Mouse (Mus musculus) liver, embryonic 13.5 days (tissue): ENCODE results near the gene Lars2. TPM values are rescaled to one million over a fixed set of nuclear protein-coding genes. Genes with fewer than 3 reads are reported as not detected.
"Not testable (repeated sequence)": the region's sequence is repeated elsewhere in the genome, so short reads cannot be mapped to it uniquely, and the experiment has no call there.

Source experiments
- ATAC-seq: fragments of 200-750 bp; cut with Nextera tagmentation; 2 replicates; pipeline ENCODE4 v1.8.0; 2017; ENCODE audit warnings: low read depth, mild to moderate bottlenecking, moderate number of reproducible peaks, moderate library complexity
- DNase-seq: peaks from one replicate; pipeline ENCODE4 v3.0.0; 2022
- H3K27ac ChIP-seq: fragments of 300-500 bp; sonication (generic); 2 replicates; pipeline ENCODE4 v1.5.1; 2015; ENCODE audit warnings: moderate library complexity, mild to moderate bottlenecking, inconsistent platforms
- H3K27me3 ChIP-seq: fragments of 300-500 bp; sonication (generic); 2 replicates; pipeline ENCODE4 v1.6.1; 2015; ENCODE audit warnings: mild to moderate bottlenecking, inconsistent platforms
- H3K36me3 ChIP-seq: fragments of 300-500 bp; sonication (generic); 2 replicates; pipeline ENCODE4 v1.6.1; 2015; ENCODE audit warnings: mild to moderate bottlenecking, inconsistent platforms
- H3K4me1 ChIP-seq: fragments of 300-500 bp; sonication (generic); replicated peaks from 2 replicates; pipeline ENCODE4 v1.6.1; 2015; ENCODE audit warnings: inconsistent platforms
- H3K4me2 ChIP-seq: fragments of 300-500 bp; sonication (generic); 2 replicates; pipeline ENCODE4 v1.6.1; 2015; ENCODE audit warnings: inconsistent platforms, mild to moderate bottlenecking, moderate library complexity
- H3K4me3 ChIP-seq: fragments of 300-500 bp; sonication (generic); replicated peaks from 2 replicates; pipeline ENCODE4 v1.5.1; 2015; ENCODE audit warnings: mild to moderate bottlenecking, inconsistent platforms
- H3K9ac ChIP-seq: fragments of 300-500 bp; sonication (generic); 2 replicates; pipeline ENCODE4 v1.6.1; 2015; ENCODE audit warnings: mild to moderate bottlenecking, inconsistent platforms
- H3K9me3 ChIP-seq: fragments of 300-500 bp; sonication (generic); replicated peaks from 2 replicates; pipeline ENCODE4 v1.6.1; 2016; ENCODE audit warnings: inconsistent platforms
- WGBS: fragments of 180-500 bp; shearing (Covaris S2); methylation state at CpG from one replicate; pipeline ENCODE4 v1.1.7; 2015; ENCODE audit not compliant: insufficient replicate concordance; 5-methylcytosine and 5-hydroxymethylcytosine counted together
- polyA plus RNA-seq: library from polyadenylated mRNA; unstranded; fragments of >200 nt; fragmentation: Nextera tagmentation; extraction: Ambion mirVana; gene quantifications from 2 replicates; pipeline ENCODE4 v1.2.1, GENCODE M21; 2015

Lars2 gene
- polyA plus RNA-seq: 607 and 768 TPM in 2 replicates

- Histone ChIP-seq H3K36me3 (peaks cover 3% of the 10 kb centered on the region), H3K4me2 (peak within 1 kb of the TSS; percentile 86), H3K9me3 (no peaks in the 10 kb centered on the region), H3K27me3 (no peaks in the 10 kb centered on the region), H3K4me1 (peaks cover 23% of the 10 kb centered on the region), H3K4me3 (peak within 1 kb of the TSS; percentile 82), H3K27ac (peak within 1 kb of the TSS; percentile 86), H3K9ac (peak within 1 kb of the TSS; percentile 84)
- ATAC-seq (peak; percentile 99), DNase-seq (peak; percentile 94)
- 0% methylated on average over 35 of the region's 35 CpGs for WGBS
Measured at GRCm38 (mm10) chr9:123366708-123367385, at the start of gene Lars2. Gene Lars2 (plus strand): TSS chr9:123366927.

- no peaks in the 10 kb centered on the region for H3K36me3 ChIP-seq
- no peak for ATAC-seq
- H3K4me1 ChIP-seq: no peaks in the 10 kb centered on the region
- H3K9ac ChIP-seq: no peak overlapping the region
- no peaks in the 10 kb centered on the region for H3K27me3 ChIP-seq
- DNase-seq: no peak
- H3K4me2 ChIP-seq: no peak overlapping the region
- H3K9me3 ChIP-seq: no peaks in the 10 kb centered on the region
- no peak overlapping the region for H3K27ac ChIP-seq
- H3K4me3 ChIP-seq: no peak overlapping the region
Measured at GRCm38 (mm10) chr9:123326106-123326505, 40.6 kb upstream of the Lars2 start.

GRCm38 (mm10) chr9:123328336-123328735 lies 38.4 kb upstream of the Lars2 start:
- 61% methylated on average over 3 of the region's 3 CpGs for WGBS
- no peak overlapping the region for H3K9ac ChIP-seq
- ATAC-seq: no peak
- no peak overlapping the region for H3K4me2 ChIP-seq
- H3K4me3 ChIP-seq: no peak overlapping the region
- no peak for DNase-seq
- H3K36me3 ChIP-seq: no peaks in the 10 kb centered on the region
- no peaks in the 10 kb centered on the region for H3K4me1 ChIP-seq
- H3K9me3 ChIP-seq: no peaks in the 10 kb centered on the region
- H3K27ac ChIP-seq: no peak overlapping the region
- no peaks in the 10 kb centered on the region for H3K27me3 ChIP-seq

- H3K36me3 ChIP-seq: no peaks in the 10 kb centered on the region
- WGBS: 74% methylated on average over 7 of the region's 7 CpGs
- H3K9ac ChIP-seq: no peak overlapping the region
Measured at GRCm38 (mm10) chr9:123329831-123330230, 36.9 kb upstream of the Lars2 start.

GRCm38 (mm10) chr9:123330271-123330670 lies 36.5 kb upstream of the Lars2 start:
- not testable (repeated sequence) for H3K27ac ChIP-seq, H3K4me3 ChIP-seq, H3K9ac ChIP-seq, H3K4me1 ChIP-seq, ATAC-seq, H3K9me3 ChIP-seq, H3K4me2 ChIP-seq, H3K27me3 ChIP-seq, DNase-seq, H3K36me3 ChIP-seq
- 66% methylated on average over 1 of the region's 1 CpGs for WGBS

More at GRCm38 (mm10) chr9:123329831-123330230, 36.9 kb upstream of the Lars2 start:
- DNase-seq: no peak
- H3K27me3 ChIP-seq: no peaks in the 10 kb centered on the region
- H3K9me3 ChIP-seq: no peaks in the 10 kb centered on the region
- no peak overlapping the region for H3K4me2 ChIP-seq
- no peak for ATAC-seq
- no peak overlapping the region for H3K27ac ChIP-seq
- H3K4me1 ChIP-seq: no peaks in the 10 kb centered on the region
- no peak overlapping the region for H3K4me3 ChIP-seq

GRCm38 (mm10) chr9:123333479-123333878 lies 33.2 kb upstream of the Lars2 start:
- no peaks in the 10 kb centered on the region for H3K27me3 ChIP-seq
- H3K9ac ChIP-seq: no peak overlapping the region
- WGBS: 53% methylated on average over 2 of the region's 2 CpGs
- no peak overlapping the region for H3K4me3 ChIP-seq
- no peaks in the 10 kb centered on the region for H3K9me3 ChIP-seq
- H3K36me3 ChIP-seq: no peaks in the 10 kb centered on the region
- DNase-seq: no peak
- no peak overlapping the region for H3K27ac ChIP-seq
- ATAC-seq: no peak
- H3K4me2 ChIP-seq: no peak overlapping the region
- H3K4me1 ChIP-seq: no peaks in the 10 kb centered on the region

- H3K9ac ChIP-seq: no peak overlapping the region
- no peak overlapping the region for H3K27ac ChIP-seq
- no peaks in the 10 kb centered on the region for H3K9me3 ChIP-seq
- H3K36me3 ChIP-seq: no peaks in the 10 kb centered on the region
- H3K4me2 ChIP-seq: no peak overlapping the region
- H3K4me1 ChIP-seq: no peaks in the 10 kb centered on the region
- no peak overlapping the region for H3K4me3 ChIP-seq
- WGBS: 50% methylated on average over 5 of the region's 5 CpGs
- ATAC-seq: no peak
- H3K27me3 ChIP-seq: no peaks in the 10 kb centered on the region
- DNase-seq: no peak
Measured at GRCm38 (mm10) chr9:123335044-123335670, 31.6 kb upstream of the Lars2 start.

- Histone ChIP-seq H3K27ac (no peak overlapping the region), H3K27me3 (no peaks in the 10 kb centered on the region), H3K4me3 (no peak overlapping the region), H3K36me3 (no peaks in the 10 kb centered on the region), H3K4me1 (no peaks in the 10 kb centered on the region), H3K4me2 (no peak overlapping the region), H3K9me3 (no peaks in the 10 kb centered on the region), H3K9ac (no peak overlapping the region)
- ATAC-seq: no peak
- DNase-seq: no peak
- 7% methylated on average over 3 of the region's 3 CpGs for WGBS
Measured at GRCm38 (mm10) chr9:123339651-123340144, 27.0 kb upstream of the Lars2 start.

GRCm38 (mm10) chr9:123341256-123341655 lies 25.5 kb upstream of the Lars2 start:
- no peak for ATAC-seq
- WGBS: 83% methylated on average over 6 of the region's 6 CpGs

GRCm38 (mm10) chr9:123343069-123343468 lies 23.7 kb upstream of the Lars2 start:
- no peak overlapping the region for H3K9ac ChIP-seq
- DNase-seq: no peak
- H3K27me3 ChIP-seq: no peaks in the 10 kb centered on the region
- no peaks in the 10 kb centered on the region for H3K9me3 ChIP-seq
- ATAC-seq: no peak
- H3K4me2 ChIP-seq: no peak overlapping the region
- WGBS: 54% methylated on average over 3 of the region's 3 CpGs
- H3K36me3 ChIP-seq: no peaks in the 10 kb centered on the region
- H3K27ac ChIP-seq: no peak overlapping the region
- no peaks in the 10 kb centered on the region for H3K4me1 ChIP-seq
- no peak overlapping the region for H3K4me3 ChIP-seq

More at GRCm38 (mm10) chr9:123341256-123341655, 25.5 kb upstream of the Lars2 start:
- Histone ChIP-seq H3K4me1 (no peaks in the 10 kb centered on the region), H3K27ac (no peak overlapping the region), H3K4me3 (no peak overlapping the region), H3K9me3 (no peaks in the 10 kb centered on the region), H3K36me3 (no peaks in the 10 kb centered on the region), H3K4me2 (no peak overlapping the region), H3K27me3 (no peaks in the 10 kb centered on the region), H3K9ac (no peak overlapping the region)
- no peak for DNase-seq

- H3K9ac ChIP-seq, H3K4me3 ChIP-seq, H3K27ac ChIP-seq, DNase-seq, H3K36me3 ChIP-seq, ATAC-seq, H3K4me2 ChIP-seq, H3K27me3 ChIP-seq, H3K4me1 ChIP-seq: not testable (repeated sequence)
- H3K9me3 ChIP-seq: peaks cover 11% of the 10 kb centered on the region; the same call in 1 of the 2 replicates
- WGBS: 76% methylated on average over 1 of the region's 1 CpGs
Measured at GRCm38 (mm10) chr9:123349286-123349685, 17.4 kb upstream of the Lars2 start.

- no peaks in the 10 kb centered on the region for H3K4me1 ChIP-seq
- no peaks in the 10 kb centered on the region for H3K36me3 ChIP-seq
- no peak overlapping the region for H3K4me2 ChIP-seq
- no peaks in the 10 kb centered on the region for H3K27me3 ChIP-seq
- ATAC-seq (no peak), DNase-seq (no peak)
- no peak overlapping the region for H3K9ac ChIP-seq
- WGBS: 16% methylated on average over 3 of the region's 3 CpGs
- no peaks in the 10 kb centered on the region for H3K9me3 ChIP-seq
- no peak overlapping the region for H3K4me3 ChIP-seq
- H3K27ac ChIP-seq: no peak overlapping the region
Measured at GRCm38 (mm10) chr9:123359981-123360380, 6.7 kb upstream of the Lars2 start.
